Mouse (Mus musculus) right cerebral cortex, postnatal 25 days (tissue): Measurements from ENCODE around the gene Fgfr2.

ENCODE experiments used
- DNase-seq: peaks from one replicate; pipeline ENCODE4 v3.0.0; 2022

The Fgfr2 gene

DNA sequence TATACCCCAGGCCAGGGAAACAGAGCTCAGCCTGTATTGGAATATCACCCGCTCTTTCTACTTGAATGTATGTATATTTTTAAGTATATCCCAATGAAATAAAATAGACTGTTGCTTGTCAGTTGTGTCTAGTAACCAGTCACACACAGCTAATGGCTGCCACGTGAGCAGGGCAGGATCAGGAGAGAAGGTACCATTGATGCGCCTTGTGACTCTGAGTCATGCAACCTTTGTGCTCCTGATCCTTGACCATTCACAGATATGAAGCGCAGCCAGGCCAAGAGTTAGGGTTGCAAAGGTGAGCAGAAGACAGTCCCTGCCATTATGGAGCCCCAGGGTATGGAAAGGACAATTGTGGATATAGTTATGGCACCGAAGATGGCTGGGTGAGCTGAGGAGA lies 2291.6 kb downstream of the Fgfr2 start:
- DNase-seq = no peak

DNA sequence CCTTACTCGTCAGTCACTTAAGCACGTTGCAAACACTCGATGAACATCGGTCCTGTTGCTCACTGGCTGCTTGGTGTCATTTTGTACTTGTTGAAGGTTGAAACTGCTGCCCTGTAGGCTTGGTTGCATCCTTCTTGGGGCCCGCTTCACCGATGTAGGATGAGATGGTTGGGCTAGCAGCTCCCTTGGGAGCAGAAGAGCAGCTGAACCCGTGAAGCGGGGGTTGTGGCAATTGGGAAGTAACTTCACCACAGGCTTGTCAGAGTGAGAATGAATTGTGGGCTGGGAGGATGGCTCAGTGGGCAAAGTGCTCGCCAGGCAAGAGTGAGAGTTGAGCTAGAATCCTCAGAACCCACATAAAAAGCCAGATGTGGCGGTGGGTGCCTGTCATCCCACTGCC lies 2294.7 kb downstream of the Fgfr2 start:
- no peak for DNase-seq

- no peak for DNase-seq
These were observed 2295.2 kb downstream of the Fgfr2 start for GRCm38 (mm10) chr7:130827844-130828403.

DNA sequence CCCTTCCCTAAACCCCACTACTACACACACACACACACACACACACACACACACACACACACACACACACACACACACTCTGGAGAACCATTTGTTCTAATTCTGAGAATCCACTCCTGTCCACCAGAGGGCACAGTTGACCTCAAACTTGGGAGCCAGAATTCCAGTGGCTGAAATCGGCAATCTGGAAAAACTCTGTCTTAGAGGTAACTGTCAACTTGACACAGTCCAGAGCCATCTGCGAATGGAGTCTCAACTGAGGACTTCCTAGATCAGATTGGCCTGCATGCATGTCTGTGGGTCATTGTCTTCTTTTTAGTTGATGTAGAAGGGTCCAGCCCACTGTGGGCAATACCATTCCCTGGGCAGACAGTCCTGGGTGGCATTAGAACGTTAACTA lies 2295.7 kb downstream of the Fgfr2 start:
- no peak for DNase-seq

DNA sequence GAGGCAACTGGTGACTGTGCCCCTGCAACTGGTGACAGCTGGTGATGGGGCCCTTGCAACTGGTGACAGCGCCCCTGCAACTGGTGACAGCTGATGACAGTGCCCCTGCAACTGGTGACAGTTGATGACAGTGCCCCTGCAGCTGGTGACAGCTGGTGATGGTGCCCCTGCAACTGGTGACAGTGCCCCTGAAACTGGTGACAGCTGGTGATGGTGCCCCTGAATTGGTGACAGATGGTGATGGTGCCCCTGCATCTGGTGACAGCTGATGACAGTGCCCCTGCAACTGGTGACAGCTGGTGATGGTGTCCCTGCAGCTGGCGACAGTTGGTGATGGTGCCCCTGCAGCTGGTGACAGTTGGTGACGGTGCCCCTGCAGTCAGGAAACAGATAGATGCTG lies 2296.8 kb downstream of the Fgfr2 start:
- no peak for DNase-seq

DNA sequence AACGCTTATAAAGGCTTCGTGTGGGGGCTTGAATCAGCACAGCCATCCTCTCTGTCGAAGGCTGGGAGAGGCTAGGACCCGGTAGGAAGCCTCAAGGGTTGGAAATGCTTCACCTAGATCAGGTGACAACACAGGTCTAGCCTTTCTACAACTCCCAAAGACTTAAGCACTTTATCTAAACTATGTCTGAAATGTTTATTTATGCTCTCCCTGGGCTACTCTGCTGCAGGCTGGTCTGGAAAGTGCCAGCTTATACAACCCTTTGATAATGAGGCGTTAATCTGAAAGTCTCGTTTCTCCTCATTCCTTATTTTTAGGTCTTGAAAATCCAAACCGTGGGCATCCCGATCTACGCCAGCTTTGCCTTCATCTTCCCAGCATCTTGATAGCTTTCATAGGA lies 2299.2 kb downstream of the Fgfr2 start:
- DNase-seq = no peak

DNA sequence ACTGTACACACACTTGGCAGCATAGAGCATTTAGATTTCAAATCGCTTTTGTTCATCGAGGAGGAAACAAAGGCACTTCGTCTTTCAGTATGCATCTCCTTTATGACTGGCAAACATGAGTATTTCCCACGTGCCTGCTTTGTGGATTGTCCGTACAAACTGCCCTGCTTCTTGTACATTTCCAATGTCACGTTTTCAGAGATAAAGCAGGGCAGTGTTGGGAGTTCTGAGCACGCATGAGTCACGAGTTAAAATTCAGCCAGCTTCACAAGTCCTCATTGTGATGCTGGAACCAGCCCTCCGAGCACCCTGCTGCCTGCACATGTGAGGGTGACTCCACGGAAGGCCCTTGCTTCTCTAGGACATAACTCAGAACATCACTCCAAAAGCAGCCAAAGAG lies 2303.5 kb downstream of the Fgfr2 start:
- DNase-seq = no peak

DNA sequence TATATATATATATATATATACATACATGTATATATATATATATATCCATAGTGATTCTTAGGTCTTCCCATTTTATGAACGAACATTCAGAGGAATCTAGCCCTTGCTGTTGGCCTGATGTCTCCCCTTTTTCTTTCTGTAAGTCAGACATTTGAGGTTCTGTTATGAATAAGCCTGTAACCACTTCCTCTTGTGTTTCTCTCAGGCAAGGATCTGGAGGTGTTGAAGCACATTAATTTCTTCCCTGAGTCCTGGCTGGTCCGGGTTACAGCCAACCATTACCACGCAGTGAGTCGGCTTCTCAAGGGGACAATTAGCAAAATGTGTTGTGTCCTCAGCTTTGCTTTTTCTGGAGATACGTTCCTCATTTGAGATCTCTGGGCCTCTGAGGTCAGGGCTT lies 2304.3 kb downstream of the Fgfr2 start:
- DNase-seq = no peak

GRCm38 (mm10) chr7:130816243-130816642 lies 2306.9 kb downstream of the Fgfr2 start:
- no peak for DNase-seq

- peak; percentile 25 for DNase-seq
These were observed 2307.5 kb downstream of the Fgfr2 start for GRCm38 (mm10) chr7:130815601-130816000.

DNA sequence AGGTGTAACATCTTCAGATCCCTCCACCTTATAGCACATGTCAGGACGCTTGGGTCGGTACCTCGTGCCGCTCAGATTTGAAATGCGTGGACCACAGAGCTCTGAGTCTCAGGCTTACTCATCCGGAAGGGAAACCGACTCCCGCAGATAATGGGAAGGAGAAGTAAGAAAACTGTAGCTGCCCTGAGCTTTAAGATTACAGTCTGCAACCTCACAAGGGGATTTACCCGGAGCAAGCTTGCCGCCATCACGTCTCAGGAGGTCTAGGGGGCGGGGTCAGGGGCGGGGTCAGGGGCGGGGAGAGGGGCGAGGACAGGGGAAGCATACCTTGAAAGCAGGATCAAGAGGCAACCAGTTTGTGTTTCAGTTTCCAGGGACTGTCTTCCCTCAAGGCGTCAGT lies 2310.7 kb downstream of the Fgfr2 start:
- DNase-seq = no peak

GRCm38 (mm10) chr7:130810238-130810637 lies 2312.9 kb downstream of the Fgfr2 start:
- DNase-seq = no peak

- no peak for DNase-seq
These were observed 2314.5 kb downstream of the Fgfr2 start for GRCm38 (mm10) chr7:130808694-130809093.

DNA sequence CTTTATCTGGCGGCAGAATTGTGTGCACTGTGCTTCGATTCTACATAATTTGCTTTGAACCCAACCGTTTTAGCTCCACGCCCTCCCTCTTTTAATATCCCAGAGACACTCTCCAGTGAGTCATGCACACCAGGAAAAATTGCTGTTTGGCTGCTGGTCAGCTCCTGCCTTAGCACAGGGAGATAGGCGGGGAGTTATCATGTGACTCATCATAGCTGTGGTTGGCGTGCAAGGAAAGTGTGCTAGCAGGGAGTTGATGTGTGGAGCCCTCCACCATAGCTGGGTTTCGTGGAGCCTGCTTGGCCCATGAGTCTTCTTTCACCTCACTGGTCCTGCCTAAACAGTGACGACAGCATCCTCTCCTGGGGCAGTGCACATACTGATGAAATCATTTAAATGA lies 2315.4 kb downstream of the Fgfr2 start:
- DNase-seq = peak; percentile 74

DNA sequence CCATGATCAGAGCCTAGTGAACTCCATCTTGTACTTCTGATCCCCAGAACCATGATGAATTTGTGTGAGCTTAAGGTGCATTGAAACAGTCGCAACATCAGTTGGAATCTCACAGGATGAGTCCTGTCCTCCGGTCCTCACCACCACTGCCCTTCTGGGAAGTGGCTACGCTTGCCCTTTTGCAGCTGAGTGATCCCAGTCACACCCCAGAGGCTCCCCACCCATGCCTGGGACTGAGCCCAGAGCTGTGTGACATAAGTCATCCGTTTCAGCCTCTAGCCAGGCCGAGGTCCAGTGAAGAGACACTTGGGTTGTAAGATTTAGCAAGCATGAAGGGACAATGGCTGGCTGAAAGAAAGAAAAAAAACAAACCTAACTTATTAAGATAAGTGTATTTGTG lies 2318.2 kb downstream of the Fgfr2 start:
- no peak for DNase-seq

- DNase-seq = no peak
These were observed 2319.8 kb downstream of the Fgfr2 start for GRCm38 (mm10) chr7:130803251-130803825.

GRCm38 (mm10) chr7:130801811-130802210 lies 2321.3 kb downstream of the Fgfr2 start:
- no peak for DNase-seq

GRCm38 (mm10) chr7:130800681-130801080 lies 2322.5 kb downstream of the Fgfr2 start:
- DNase-seq = no peak

DNA sequence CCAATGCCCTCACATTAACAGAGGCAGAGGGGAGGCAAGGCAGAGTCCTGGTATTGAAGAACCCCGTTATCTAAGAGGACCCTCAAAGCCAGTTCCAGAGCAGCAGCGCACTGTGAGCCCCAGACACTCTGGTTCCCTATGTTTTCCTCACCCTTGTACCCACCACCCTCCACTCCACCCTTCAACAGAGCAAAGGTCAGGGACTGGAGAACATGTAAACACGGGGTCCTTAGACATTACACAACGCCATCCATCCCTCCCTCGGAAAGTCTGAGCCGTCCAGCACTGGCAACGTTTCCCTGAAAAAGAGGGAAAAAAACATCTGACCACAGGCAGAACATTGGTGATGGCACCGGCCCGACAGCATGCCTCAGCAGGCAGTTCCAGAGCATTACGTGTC lies 2323.7 kb downstream of the Fgfr2 start:
- no peak for DNase-seq

DNA sequence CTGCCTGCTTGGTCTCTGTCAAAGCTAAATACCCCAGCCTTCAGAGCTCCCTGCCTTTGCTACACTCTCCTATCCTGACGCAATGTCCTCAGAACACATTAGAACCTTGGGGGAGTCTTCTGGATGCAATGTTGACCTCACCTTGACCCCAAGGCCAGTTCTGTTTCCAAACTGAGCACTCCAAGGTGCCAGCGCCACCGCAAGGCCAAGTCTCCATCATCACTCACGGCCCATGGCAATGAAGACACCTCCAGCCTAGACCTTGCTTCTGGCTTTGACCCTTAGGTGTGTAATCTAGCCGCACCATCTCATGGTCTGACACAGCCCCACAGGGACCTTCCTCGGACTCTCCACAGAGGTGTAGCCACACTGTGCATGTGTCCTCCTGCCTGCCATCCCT lies 2325.6 kb downstream of the Fgfr2 start:
- DNase-seq = no peak

GRCm38 (mm10) chr7:130796786-130797185 lies 2326.4 kb downstream of the Fgfr2 start:
- DNase-seq = no peak

GRCm38 (mm10) chr7:130793671-130794070 lies 2329.5 kb downstream of the Fgfr2 start:
- DNase-seq = no peak

DNA sequence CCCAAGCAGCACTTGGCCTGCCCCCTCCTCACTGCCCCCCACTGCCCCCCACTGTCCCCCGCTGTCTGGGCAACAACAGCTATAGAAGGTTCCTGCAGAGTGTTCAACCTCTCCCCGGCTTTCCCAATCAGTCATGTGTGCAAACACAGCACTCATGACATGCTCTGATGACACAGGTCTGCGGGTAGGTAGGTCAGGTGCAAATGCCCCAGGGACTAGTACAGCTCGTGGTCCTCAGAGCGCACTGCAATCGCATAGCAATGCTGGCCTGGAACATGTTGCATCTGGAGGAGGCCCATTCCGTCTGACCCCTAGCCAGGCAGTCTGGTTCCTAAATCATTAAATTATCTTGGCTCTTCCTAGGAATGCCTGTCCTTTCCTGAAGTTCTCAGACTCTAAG lies 2333.7 kb downstream of the Fgfr2 start:
- DNase-seq = no peak

DNA sequence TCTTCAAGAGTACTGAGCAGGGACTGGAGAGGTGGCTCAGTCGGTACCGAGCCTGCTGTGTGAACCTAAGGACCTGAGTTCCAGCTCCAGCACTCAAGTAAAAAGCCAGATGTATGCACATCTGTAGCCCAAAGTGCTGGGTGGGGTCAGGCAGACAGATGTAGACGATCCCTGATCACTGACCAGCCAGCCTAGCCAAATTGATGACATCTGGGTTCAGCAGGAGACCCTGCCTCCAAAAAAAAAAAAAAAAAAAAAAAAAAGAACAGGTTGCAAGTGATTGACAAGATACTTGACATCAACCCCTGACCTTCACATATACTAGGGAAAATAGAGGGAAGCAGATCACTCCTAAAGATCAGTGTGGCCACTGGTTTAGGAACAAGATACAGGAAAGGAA lies 2334.2 kb downstream of the Fgfr2 start:
- no peak for DNase-seq

DNA sequence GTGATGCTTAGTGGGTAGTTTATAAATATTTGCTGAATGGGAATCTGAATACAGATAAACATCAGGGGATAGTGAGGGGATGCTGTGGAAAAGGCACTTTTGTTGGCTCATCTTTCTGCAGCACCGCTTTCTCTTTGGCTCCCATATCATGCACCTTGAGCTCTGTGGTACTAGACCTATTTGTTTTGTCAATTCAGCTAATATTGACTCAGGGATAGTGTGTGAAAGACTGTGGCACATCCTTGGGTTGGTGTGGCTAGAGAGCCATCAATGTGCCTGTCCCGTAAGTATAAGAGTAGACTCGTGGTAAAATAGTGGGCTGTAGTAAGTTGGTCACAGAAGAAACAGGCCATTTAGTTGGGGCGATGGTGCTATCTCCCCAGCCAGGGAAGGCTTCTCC lies 2335.6 kb downstream of the Fgfr2 start:
- no peak for DNase-seq
